Mouse (Mus musculus) urinary bladder, postnatal 4 days (tissue): ENCODE measurements around the gene Basp1.
"Not testable (repeated sequence)": the region's sequence is repeated elsewhere in the genome, so short reads cannot be mapped to it uniquely, and the experiment has no call there.

Experiments used
- DNase-seq, 2 experiments: peaks; one replicate each; pipeline ENCODE4 v3.0.0; 2021 to 2022; ENCODE audit warnings: low spot score in 2 of 2

Gene Basp1

DNA sequence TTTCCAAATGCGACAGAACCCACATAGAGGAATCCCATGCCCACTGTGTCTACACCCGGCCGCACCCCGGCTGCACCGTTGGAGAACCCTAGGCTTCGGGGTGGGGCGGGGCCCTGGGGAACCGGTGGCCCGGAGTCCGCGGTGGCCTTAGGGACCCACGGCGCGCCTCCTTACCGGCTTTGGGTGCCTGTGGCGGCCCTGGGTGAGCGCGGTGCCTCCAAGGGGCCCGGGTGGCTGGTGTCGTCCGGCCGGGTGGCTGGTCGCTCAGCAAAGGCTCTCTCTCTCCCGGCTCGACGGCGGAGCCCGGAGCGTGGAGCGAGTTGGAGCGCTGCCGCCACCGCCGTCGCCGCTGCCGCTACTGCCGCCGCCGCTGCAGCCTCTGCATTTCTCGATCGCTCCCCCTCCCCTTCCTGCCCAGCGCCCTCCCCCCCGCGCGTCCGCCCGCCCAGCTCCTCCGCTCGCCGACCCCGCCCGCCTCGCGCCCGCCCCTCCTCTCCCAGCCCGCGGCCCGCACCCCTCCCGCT is at the start of gene Basp1:
Basp1 (minus strand) TSS at position 387 of the 524 bp plus-strand sequence.
- DNase-seq, result peak; percentile 63 to 74

DNA sequence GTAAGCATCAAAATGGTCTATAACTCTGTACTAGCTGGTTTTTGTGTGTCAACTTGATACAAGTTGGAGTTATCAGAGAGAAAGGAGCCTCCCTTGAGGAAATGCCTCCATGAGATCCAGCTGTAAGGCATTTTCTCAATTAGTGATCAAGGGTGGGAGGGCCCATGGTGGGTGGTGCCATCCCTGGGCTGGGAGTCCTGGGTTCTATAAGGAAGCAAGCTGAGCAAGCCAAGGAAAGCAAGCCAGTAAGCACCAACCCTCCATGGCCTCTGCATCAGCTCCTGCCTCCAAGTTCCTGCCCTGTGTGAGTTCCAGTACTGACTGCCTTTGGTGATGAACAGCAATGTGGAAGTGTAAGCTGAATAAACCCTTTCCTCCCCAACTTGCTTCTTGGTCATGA is 49.5 kb upstream of the Basp1 start:
- DNase-seq, result not testable (repeated sequence)

- DNase-seq, result no peak
Observed at GRCm38 (mm10) chr15:25462056-25462762, 48.6 kb upstream of the Basp1 start.

DNA sequence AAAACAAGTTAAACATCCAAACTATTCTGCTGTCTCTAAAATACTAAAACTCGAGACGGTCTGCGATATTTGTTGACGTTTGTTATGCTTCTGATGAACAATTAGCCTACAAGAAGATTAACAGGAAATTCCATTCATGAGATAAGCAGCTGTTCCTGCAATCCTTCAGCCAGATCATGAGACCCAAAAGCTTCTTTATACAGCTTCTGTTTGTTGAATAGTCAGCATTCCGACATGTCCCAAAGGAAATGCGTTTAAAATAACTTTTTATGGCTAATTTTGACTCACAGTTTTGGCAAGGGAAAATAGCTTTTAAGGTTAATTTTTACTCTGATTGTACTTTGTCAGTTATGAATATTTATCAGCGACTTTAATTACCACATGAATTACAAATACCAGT is 46.3 kb upstream of the Basp1 start:
- no peak for DNase-seq

- DNase-seq, result no peak
Observed at GRCm38 (mm10) chr15:25457421-25457820, 43.9 kb upstream of the Basp1 start.

DNA sequence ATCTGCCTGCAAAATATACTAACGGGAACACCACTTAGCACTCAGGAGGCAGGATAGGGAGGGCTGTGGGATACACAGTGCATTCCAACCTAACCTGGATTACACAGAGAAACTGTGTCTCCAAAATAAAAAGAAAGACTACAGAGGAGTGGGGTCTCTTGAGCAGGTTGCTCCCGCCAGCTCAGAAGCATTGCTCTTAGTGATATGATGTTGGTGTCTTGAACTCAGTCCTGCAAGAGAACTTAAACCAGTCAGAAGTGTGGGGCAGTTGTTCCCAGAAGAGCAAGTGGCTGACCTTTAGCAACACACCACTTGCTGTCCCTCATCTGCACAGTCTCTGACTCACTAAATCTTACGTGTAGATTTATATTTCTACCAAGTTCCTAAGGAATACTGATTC is 40.0 kb upstream of the Basp1 start:
- no peak for DNase-seq

- DNase-seq, result no peak
Observed at GRCm38 (mm10) chr15:25449348-25449747, 35.8 kb upstream of the Basp1 start.

DNA sequence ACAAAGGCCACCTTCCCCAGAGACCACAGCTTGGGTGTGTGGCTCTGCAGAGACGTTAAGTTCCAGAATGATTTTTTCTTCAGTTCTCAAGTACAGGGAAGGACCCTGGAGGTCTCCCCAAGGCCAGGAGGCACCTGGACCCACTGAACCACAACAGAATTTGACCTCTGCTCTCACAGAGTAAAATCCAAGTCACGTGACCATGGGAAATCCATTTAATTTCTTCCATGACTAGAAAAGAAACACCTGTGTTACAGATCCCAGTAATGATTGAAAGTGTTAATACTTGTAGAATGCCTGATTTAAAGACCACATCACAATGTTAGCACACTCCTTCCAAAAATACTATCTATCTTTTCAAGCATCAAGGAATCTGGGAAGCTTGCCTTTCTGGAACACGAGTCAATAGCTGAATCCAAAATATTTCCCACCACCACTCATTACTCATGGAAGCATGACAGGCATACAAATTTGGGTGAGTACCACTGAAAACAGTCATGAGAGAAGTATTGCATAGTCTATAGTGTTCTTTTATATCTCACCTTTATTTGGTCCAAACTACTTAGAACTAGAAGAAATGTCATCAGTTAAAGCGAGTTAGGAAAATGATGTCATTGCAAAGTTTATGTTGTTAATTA is 35.3 kb upstream of the Basp1 start:
- no peak for DNase-seq

- DNase-seq, result no peak
Observed at GRCm38 (mm10) chr15:25447136-25447535, 33.6 kb upstream of the Basp1 start.

- no peak for DNase-seq
Observed at GRCm38 (mm10) chr15:25446155-25446487, 32.6 kb upstream of the Basp1 start.

DNA sequence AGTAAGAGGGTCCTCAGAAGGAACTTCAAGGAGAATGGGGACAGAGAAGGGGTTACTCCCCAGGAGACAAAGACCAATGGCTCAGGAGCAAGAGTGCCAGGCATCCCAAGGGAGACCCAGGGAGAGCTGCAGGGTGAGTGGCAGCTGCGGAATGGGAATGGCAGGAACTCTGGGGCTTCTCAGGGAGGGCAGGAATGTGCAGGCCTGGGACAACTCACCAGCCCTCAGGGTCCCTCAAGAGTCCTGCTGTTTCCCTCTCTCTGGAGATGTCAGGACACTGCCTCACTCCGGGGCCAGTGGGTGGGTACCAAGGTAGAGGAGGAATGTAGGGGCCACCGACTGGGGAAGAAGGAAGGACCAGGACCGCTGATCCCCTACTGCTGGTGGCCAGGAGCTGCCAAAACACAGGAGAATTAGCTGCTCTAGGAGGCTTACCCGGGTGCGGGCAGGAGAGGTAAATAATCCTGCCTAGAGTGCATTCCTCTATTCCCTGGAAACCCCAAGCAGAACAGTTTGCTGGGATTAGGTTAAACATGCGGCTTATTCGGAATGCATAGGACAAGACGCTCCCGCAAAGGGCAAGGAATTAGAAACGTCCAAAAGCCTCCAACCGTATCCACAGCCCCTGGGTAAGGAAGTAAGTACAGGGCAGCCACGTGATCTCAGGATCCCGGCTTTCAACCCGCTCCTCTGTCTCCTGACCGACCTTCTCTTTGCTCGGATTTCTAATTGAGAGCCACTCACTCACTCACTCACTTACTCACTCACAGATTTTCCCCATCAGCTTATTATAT is 32.0 kb upstream of the Basp1 start:
- DNase-seq, result no peak

GRCm38 (mm10) chr15:25444208-25444607 is 30.6 kb upstream of the Basp1 start:
- no peak for DNase-seq

- DNase-seq, result no peak
Observed at GRCm38 (mm10) chr15:25443140-25443790, 29.7 kb upstream of the Basp1 start.

DNA sequence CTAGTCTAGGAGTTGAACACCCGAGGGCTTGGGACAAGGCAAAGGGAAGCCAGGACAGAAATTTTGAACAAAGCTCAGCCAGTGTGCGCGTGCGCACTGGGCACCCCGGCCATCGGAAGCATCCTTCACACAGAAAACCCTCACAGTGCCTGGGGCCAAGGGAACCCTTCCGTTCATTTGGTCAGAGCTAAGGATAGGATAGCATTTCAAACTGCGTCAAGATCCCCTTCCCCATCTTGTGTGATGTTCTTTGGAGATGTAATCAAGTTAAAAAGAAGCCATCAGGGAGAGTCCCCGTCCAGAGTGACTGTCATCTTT is 28.3 kb upstream of the Basp1 start:
- no peak for DNase-seq

DNA sequence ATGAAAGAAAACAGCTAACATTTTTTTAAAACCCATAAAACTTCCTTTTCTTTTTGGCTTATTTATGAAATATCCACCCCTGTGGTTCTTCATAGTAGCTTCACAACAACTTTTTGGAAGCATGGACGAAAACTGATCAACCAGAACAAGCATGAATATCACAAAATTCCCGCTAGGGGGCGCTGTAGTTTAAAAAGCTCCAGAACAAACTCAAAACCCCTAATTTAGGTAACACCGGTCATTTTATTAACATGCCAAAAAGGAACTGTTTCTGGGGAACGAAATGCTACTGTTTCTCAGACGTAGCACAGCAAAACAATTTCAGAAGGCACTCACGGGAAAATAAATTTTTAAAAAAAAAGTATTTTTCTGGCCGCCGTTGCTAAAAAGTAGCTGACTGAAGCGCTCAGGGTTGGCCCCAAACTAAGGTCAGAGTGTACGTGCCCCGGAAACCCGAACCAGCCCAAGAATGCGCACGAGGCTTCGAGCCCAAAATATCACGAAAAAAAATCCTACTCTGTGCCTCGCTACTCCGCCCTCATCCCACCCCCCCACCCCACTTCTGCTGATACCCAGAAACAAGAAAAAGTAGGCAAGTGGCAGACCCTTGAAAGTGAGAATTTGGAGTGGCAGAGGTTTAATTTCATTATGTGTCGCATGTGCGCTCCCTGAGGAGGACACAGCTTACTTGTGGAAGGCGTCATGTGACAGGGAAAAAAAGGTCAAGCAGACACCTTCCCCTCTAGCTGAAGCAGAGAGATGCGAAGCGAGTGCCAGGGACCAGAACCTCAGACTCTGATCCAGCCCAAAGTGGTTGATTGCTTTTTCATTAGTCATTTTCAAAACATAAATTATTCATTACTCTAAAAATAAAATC is 27.7 kb upstream of the Basp1 start:
- peak in 1 of 2 experiments; percentile 67 for DNase-seq

GRCm38 (mm10) chr15:25440317-25440716 is 26.8 kb upstream of the Basp1 start:
- no peak for DNase-seq

GRCm38 (mm10) chr15:25432341-25432740 is 18.8 kb upstream of the Basp1 start:
- DNase-seq, result no peak

DNA sequence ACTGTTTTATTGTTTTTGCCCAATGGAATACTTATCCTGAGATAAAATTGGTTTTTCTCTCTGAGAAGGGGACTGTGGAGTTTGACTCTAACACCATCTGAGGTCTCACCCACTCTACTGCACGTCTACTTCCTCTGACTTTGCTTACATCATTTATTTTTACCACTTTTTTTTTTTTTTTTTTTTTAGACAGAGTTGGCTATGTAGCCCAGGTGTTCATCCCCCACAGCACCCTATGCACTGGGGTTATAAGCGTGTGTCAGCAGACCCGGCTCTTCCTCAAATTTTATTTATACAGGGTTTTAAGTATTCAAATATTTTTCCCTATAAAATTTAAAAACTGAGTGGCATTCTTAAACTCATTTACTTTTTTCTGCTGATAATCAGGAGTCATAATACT is 16.6 kb upstream of the Basp1 start:
- DNase-seq, result no peak

- no peak for DNase-seq
Observed at GRCm38 (mm10) chr15:25429007-25429406, 15.4 kb upstream of the Basp1 start.

DNA sequence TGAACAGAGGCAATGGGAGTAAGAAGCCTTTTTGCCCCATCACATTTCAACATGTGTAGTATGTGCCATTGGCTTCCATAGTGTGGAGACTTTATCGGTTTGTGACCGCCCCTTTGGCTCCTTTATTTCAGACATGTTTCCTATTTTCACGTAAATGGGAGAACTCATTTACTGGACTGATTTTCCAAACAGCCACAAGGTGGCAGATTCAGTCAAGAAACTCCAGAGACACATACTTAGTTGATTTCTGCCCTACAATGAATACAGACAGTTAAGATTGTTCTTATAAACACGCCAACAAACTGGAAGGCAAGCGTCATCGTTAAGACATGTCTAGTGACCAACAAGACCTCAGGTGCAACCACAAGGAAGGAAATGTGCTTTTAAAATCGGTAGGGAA is 15.0 kb upstream of the Basp1 start:
- DNase-seq, result no peak

DNA sequence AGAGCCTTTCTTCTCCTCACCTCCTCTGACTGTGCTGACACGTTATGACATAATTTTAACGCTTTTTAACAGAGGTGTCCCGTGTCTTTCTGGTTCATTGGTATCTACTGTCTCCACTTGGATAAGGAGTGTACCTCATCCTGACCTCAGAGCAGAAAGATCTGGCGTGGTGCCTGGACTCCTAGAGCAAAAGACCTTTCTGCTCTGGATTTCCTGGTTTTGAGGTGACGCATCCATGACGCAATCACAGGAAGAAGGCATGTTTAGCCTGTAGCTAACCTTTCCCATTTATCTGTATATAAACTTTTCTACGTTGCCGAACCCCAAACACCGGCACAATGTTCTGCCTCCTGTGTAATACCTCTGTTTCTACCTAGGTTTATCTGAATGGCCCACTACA is 6.7 kb upstream of the Basp1 start:
- no peak for DNase-seq
